ENCODE assay signal across 27 mouse cellular contexts in genomic region chr19:59356843-59357595, GRCm38 (mm10). TPM values are rescaled to one million over a fixed set of nuclear protein-coding genes. Genes with fewer than 3 reads are reported as not detected.
A peak's percentile ranks its signal among the peaks of the same experiment; 100 is the strongest.
DNase-seq lines count a peak whose midpoint lies in the region; ATAC-seq and TF ChIP-seq lines count a peak whose summit lies in the region.
"Had no signal": no experiment of that assay in that cellular context is flagged by ENCODE, and none has a peak within 500 bp of the region (broad histone marks: within the 10 kb centered on the region; RNA-seq: fewer than 3 reads in every experiment).

No protein-coding gene starts in this region.

- no peak for DNase-seq in heart, postnatal 36 days
- peak; percentile 76 for DNase-seq in liver
- DNase-seq in kidney, postnatal 36 days = no peak
- DNase-seq in kidney, adult 2 months = no peak
- no peak for DNase-seq in midbrain, embryonic 10.5 days (ENCODE audit: low spot score)
- DNase-seq: adrenal gland, adult 8-10 months; cerebellum, adult 18-20 months; cerebellum, postnatal 25 days; embryo, embryonic 11 days; gastrocnemius, postnatal 14 days; kidney, adult 18-20 months; kidney, postnatal 4 days; layer of hippocampus, adult 9-11 months; lung, postnatal 4 days; right cerebral cortex, adult 18-20 months; thymus, adult 18-20 months had no signal

- H3K4me3 ChIP-seq in heart, embryonic 11.5 days (ENCODE audit: low read depth, low read length) = no peak overlapping the region
- H3K4me3 ChIP-seq in liver, embryonic 16.5 days (ENCODE audit: low read depth, low read length) = no peak overlapping the region
- no peak overlapping the region for H3K4me3 ChIP-seq in kidney, adult 2 months (ENCODE audit: insufficient read depth, low read depth, low read length)
- H3K4me3 ChIP-seq in midbrain, embryonic 10.5 days = no peak overlapping the region
- H3K4me3 ChIP-seq: embryonic facial prominence, embryonic 13.5 days; limb, embryonic 15.5 days; stomach, embryonic 15.5 days had no signal

- H3K4me1 ChIP-seq in heart, embryonic 11.5 days (ENCODE audit: control insufficient read depth, insufficient read depth, low read length) = peaks cover 13% of the 10 kb centered on the region
- H3K4me1 ChIP-seq in liver, embryonic 16.5 days (ENCODE audit: control insufficient read depth, low read depth, low read length) = peaks cover 70% of the 10 kb centered on the region
- no peaks in the 10 kb centered on the region for H3K4me1 ChIP-seq in kidney, adult 2 months (ENCODE audit: control insufficient read depth, insufficient read depth, low read length)
- H3K4me1 ChIP-seq in midbrain, embryonic 10.5 days = peaks cover 11% of the 10 kb centered on the region
- H3K4me1 ChIP-seq: embryonic facial prominence, embryonic 13.5 days; limb, embryonic 15.5 days; stomach, embryonic 15.5 days had no signal

- intact Hi-C loops in heart, postnatal 36 days (cut with DNase I) = no loop called here

- peaks cover 14% of the 10 kb centered on the region for H3K27me3 ChIP-seq in heart, embryonic 11.5 days (ENCODE audit: control insufficient read depth, insufficient read depth, low read length)
- H3K27me3 ChIP-seq in liver, embryonic 16.5 days (ENCODE audit: control insufficient read depth, insufficient read depth, low read depth, low read length) = no peaks in the 10 kb centered on the region
- H3K27me3 ChIP-seq in kidney, adult 2 months (replicated peaks; ENCODE audit: control insufficient read depth, insufficient read depth, low read length) = no peaks in the 10 kb centered on the region
- H3K27me3 ChIP-seq in midbrain, embryonic 10.5 days (ENCODE audit: low read depth, poor library complexity, severe bottlenecking) = peaks cover 16% of the 10 kb centered on the region; the same call in 1 of the 2 replicates
- H3K27me3 ChIP-seq: limb, embryonic 15.5 days; stomach, embryonic 15.5 days had no signal

- TF ChIP-seq CTCF in kidney, adult 2 months (conservative IDR thresholded peaks at IDR 0.05; ENCODE audit: insufficient read depth, insufficient read length, low read depth, low read length) = no peak

- TF ChIP-seq POLR2A in kidney, adult 2 months (IDR thresholded peaks at IDR 0.05; ENCODE audit: low read depth, low read length) = no peak

- no peak for ATAC-seq in heart, embryonic 11.5 days (replicated peaks; ENCODE audit: insufficient number of reproducible peaks, low FRiP score, low TSS enrichment)
- ATAC-seq in erythroblast, adult 5-6 weeks (replicated peaks; ENCODE audit: low FRiP score, poor library complexity, severe bottlenecking) = peak; percentile 62
- peak; percentile 22; the same call in 1 of the 2 replicates for ATAC-seq in liver, embryonic 16.5 days (ENCODE audit: low read depth)
- ATAC-seq: forebrain, embryonic 16.5 days; inflammation-experienced regulatory T-cells, adult 6 months; Patski had no signal

- H3K4me2 ChIP-seq in heart, embryonic 11.5 days = peak overlapping the region; percentile 9
- H3K4me2 ChIP-seq in liver, embryonic 16.5 days (ENCODE audit: low read depth, low read length) = 0 out of 2 replicates have a peak overlapping the region, but pooled peaks have one; percentile 12
- H3K4me2 ChIP-seq: embryonic facial prominence, embryonic 13.5 days; hindbrain, embryonic 14.5 days; limb, embryonic 15.5 days; midbrain, embryonic 11.5 days; stomach, embryonic 15.5 days had no signal

- H3K9me3 ChIP-seq in heart, embryonic 11.5 days (replicated peaks; ENCODE audit: control insufficient read depth, low read length) = no peaks in the 10 kb centered on the region
- no peaks in the 10 kb centered on the region for H3K9me3 ChIP-seq in liver, embryonic 16.5 days (replicated peaks; ENCODE audit: control insufficient read depth, low read length)
- no peaks in the 10 kb centered on the region for H3K9me3 ChIP-seq in midbrain, embryonic 10.5 days (replicated peaks)
- H3K9me3 ChIP-seq: embryonic facial prominence, embryonic 13.5 days; limb, embryonic 15.5 days; stomach, embryonic 15.5 days had no signal

- H3K9ac ChIP-seq in heart, embryonic 11.5 days (ENCODE audit: low read depth, low read length) = no peak overlapping the region
- H3K9ac ChIP-seq in liver, embryonic 16.5 days (ENCODE audit: low read depth, low read length) = 0 out of 2 replicates have a peak overlapping the region, but pooled peaks have one; percentile 25
- H3K9ac ChIP-seq: embryonic facial prominence, embryonic 13.5 days; hindbrain, embryonic 14.5 days; limb, embryonic 15.5 days; stomach, embryonic 15.5 days had no signal

- H3K36me3 ChIP-seq in heart, embryonic 11.5 days (ENCODE audit: control insufficient read depth, insufficient read depth, low read length) = no peaks in the 10 kb centered on the region
- H3K36me3 ChIP-seq in liver, embryonic 16.5 days (ENCODE audit: control insufficient read depth, insufficient read depth) = no peaks in the 10 kb centered on the region
- H3K36me3 ChIP-seq in kidney, adult 2 months (ENCODE audit: control insufficient read depth, insufficient read depth, low read length) = no peaks in the 10 kb centered on the region
- no peaks in the 10 kb centered on the region for H3K36me3 ChIP-seq in midbrain, embryonic 10.5 days
- H3K36me3 ChIP-seq: embryonic facial prominence, embryonic 13.5 days; limb, embryonic 15.5 days; stomach, embryonic 15.5 days had no signal

- no peak overlapping the region for H3K27ac ChIP-seq in heart, embryonic 11.5 days (ENCODE audit: low read depth, low read length)
- H3K27ac ChIP-seq in liver, embryonic 16.5 days (ENCODE audit: low read length) = peak overlapping the region; percentile 79
- H3K27ac ChIP-seq in kidney, adult 2 months (ENCODE audit: insufficient read depth, low read depth, low read length) = no peak overlapping the region
- no peak overlapping the region for H3K27ac ChIP-seq in midbrain, embryonic 10.5 days (replicated peaks)
- H3K27ac ChIP-seq: embryonic facial prominence, embryonic 13.5 days; hindbrain, embryonic 14.5 days; limb, embryonic 15.5 days; stomach, embryonic 15.5 days had no signal

- 42% methylated on average over 14 of the region's 14 CpGs for WGBS in heart, embryonic 11.5 days (ENCODE audit: insufficient replicate concordance)
- 43% methylated on average over 14 of the region's 14 CpGs for WGBS in liver, embryonic 16.5 days (ENCODE audit: insufficient replicate concordance)
- WGBS in kidney, adult 2 months = 69% methylated on average over 14 of the region's 14 CpGs
- 82% methylated on average over 14 of the region's 14 CpGs for WGBS in midbrain, embryonic 10.5 days

RNA-seq across cellular contexts. Expression of gene Pdzd8, which starts 11.4 kb away (rescaled TPM):
- 10.5 and 12.1 TPM in 2 replicates for polyA plus RNA-seq in heart, embryonic 11.5 days (2014; fragmentation: Nextera tagmentation; extraction: Ambion mirVana)
- 10 to 100 TPM; 24.7 to 27.2 TPM for total RNA-seq in heart, postnatal 36 days (2021)
- 23.4 and 30.2 TPM in 2 replicates for total RNA-seq in erythroblast, adult 5-6 weeks (2015; ENCODE audit: low replicate concordance)
- total RNA-seq in erythroblast, adult 5-6 weeks (2017; ENCODE audit: low replicate concordance) = 25.6 and 26.8 TPM in 2 replicates
- polyA plus RNA-seq in liver, embryonic 16.5 days (2015; fragmentation: Nextera tagmentation; extraction: Ambion mirVana) = 3.1 and 3.3 TPM in 2 replicates
- polyA plus RNA-seq in kidney, adult 2 months (2012; rRNA removed) = 5.6 and 5.8 TPM in 2 replicates
- polyA plus RNA-seq in midbrain, embryonic 10.5 days (2016; fragmentation: Nextera tagmentation; extraction: Ambion mirVana) = 8.1 and 8.5 TPM in 2 replicates

RNA-seq across cellular contexts. Expression of gene Rps12-ps3, which starts 34.9 kb away (rescaled TPM):
- polyA plus RNA-seq in heart, embryonic 11.5 days (2014; fragmentation: Nextera tagmentation; extraction: Ambion mirVana) = 24.2 and 35.1 TPM in 2 replicates
- 100 to 1,000 TPM; 231 to 254 TPM for total RNA-seq in heart, postnatal 36 days (2021)
- 144 and 176 TPM in 2 replicates for total RNA-seq in erythroblast, adult 5-6 weeks (2015; ENCODE audit: low replicate concordance)
- 58.3 and 69.0 TPM in 2 replicates for total RNA-seq in erythroblast, adult 5-6 weeks (2017; ENCODE audit: low replicate concordance)
- 14.1 and 14.7 TPM in 2 replicates for polyA plus RNA-seq in liver, embryonic 16.5 days (2015; fragmentation: Nextera tagmentation; extraction: Ambion mirVana)
- 1,736 and 1,795 TPM in 2 replicates for polyA plus RNA-seq in kidney, adult 2 months (2012; rRNA removed)
- polyA plus RNA-seq in midbrain, embryonic 10.5 days (2016; fragmentation: Nextera tagmentation; extraction: Ambion mirVana) = 4.5 and 17.0 TPM in 2 replicates

Comparison
In these comparisons a context has a peak if more than half of its experiments do, and no peak if none do; other contexts are left out.
1. RNA of gene Rps12-ps3, which starts 34.9 kb away (polyA plus RNA-seq): 1,736 to 1,795 TPM in kidney, adult 2 months; 24.2 to 35.1 TPM in heart, embryonic 11.5 days, 4.5 to 17.0 TPM in midbrain, embryonic 10.5 days and 14.1 to 14.7 TPM in liver, embryonic 16.5 days; every median in the first group is over 10 times any median in the second.